12 mouse cellular contexts compared by ENCODE assay signal in genomic region chr3:117606383-117606782, GRCm38 (mm10). TPM values are rescaled to one million over a fixed set of nuclear protein-coding genes. Genes with fewer than 3 reads are reported as not detected.
"Had no signal": no experiment of that assay in that cellular context is flagged by ENCODE, and none has a peak within 500 bp of the region (broad histone marks: within the 10 kb centered on the region; RNA-seq: fewer than 3 reads in every experiment).

No protein-coding gene starts in this region.

- H3K27me3 ChIP-seq: liver, embryonic 15.5 days; midbrain, embryonic 13.5 days had no signal

- H3K36me3 ChIP-seq: limb, embryonic 10.5 days; liver, embryonic 15.5 days; midbrain, embryonic 13.5 days had no signal

- H3K4me2 ChIP-seq: liver, embryonic 11.5 days; liver, embryonic 15.5 days; midbrain, embryonic 13.5 days had no signal

- H3K9ac ChIP-seq: liver, embryonic 15.5 days; midbrain, embryonic 13.5 days had no signal

- H3K9me3 ChIP-seq: limb, embryonic 10.5 days; liver, embryonic 15.5 days; midbrain, embryonic 13.5 days had no signal

- DNase-seq: kidney, postnatal 10 days; kidney, postnatal 4 days; lung, adult 2 months; right cerebral cortex, postnatal 14 days; thymus, adult 18-20 months; thymus, postnatal 14 days had no signal

- H3K4me1 ChIP-seq: limb, embryonic 10.5 days; liver, embryonic 15.5 days; midbrain, embryonic 13.5 days had no signal

- H3K4me3 ChIP-seq: left cerebral cortex, adult 2 months; limb, embryonic 10.5 days; liver, embryonic 15.5 days; midbrain, embryonic 13.5 days had no signal

- ATAC-seq: midbrain, embryonic 13.5 days had no signal

- H3K27ac ChIP-seq: left cerebral cortex, adult 2 months; limb, embryonic 10.5 days; liver, embryonic 15.5 days; midbrain, embryonic 13.5 days had no signal

RNA-seq across cellular contexts. Expression of gene Plppr5, which starts 31.7 kb away (rescaled TPM):
- total RNA-seq: megakaryocyte progenitor cell, adult 5-6 weeks had no signal
- polyA plus RNA-seq: limb, embryonic 10.5 days had no signal
